Mouse (Mus musculus) gastrocnemius, adult 2 months (tissue): ENCODE measurements around the gene Chm. TPM values are rescaled to one million over a fixed set of nuclear protein-coding genes. Genes with fewer than 3 reads are reported as not detected.
"Not testable (repeated sequence)": the region's sequence is repeated elsewhere in the genome, so short reads cannot be mapped to it uniquely, and the experiment has no call there.

ENCODE experiments used
- DNase-seq: peaks from one replicate; pipeline ENCODE4 v3.0.0; 2022
- H3K27ac ChIP-seq: fragments of 200-600 bp; 2 replicates; pipeline ENCODE4 v1.8.1; 2022; ENCODE audit warnings: mild to moderate bottlenecking
- H3K4me3 ChIP-seq: fragments of 200-600 bp; 2 replicates; pipeline ENCODE4 v1.8.1; 2022; ENCODE audit warnings: mild to moderate bottlenecking, moderate library complexity
- CTCF ChIP-seq: fragments of 200-600 bp; IDR thresholded peaks from 2 replicates; pipeline ENCODE4 v1.8.1; 2022; ENCODE audit warnings: antibody characterized with exemption, mild to moderate bottlenecking, moderate library complexity
- intact Hi-C: fragments of 180-260 bp; cut with DNase I; formaldehyde crosslinking; loops from one replicate; pipeline ENCODE4 v1.15.1; 2025
- long read RNA-seq, 2 experiments: library from polyadenylated mRNA; stranded (forward); transcript quantifications; one replicate each; pipeline ENCODE4 v2.0.0; 2021
- microRNA-seq: library from miRNA; unstranded; fragments of <30 nt; microRNA quantifications from one replicate; pipeline ENCODE4 v1.2.0, GENCODE M21; 2021
- total RNA-seq, 2 experiments: library from RNA; stranded (reverse); gene quantifications; 2 replicates each; pipeline ENCODE4 v1.2.3; 2021

Gene Chm
- 10 to 100 TPM; 14.9 to 17.4 TPM for total RNA-seq
- long read RNA-seq, experiment 1, full-length matches to known transcripts = 7 of 10 reads
- long read RNA-seq, experiment 1, partial matches to known transcripts = 1 of 10 reads
- long read RNA-seq, experiment 1, other reads (novel, unspliced or antisense) = 2 of 10 reads
- long read RNA-seq, experiment 2, full-length matches to known transcripts = 9 of 10 reads
- long read RNA-seq, experiment 2, partial matches to known transcripts = 0 of 10 reads
- long read RNA-seq, experiment 2, other reads (novel, unspliced or antisense) = 1 of 10 reads

DNA sequence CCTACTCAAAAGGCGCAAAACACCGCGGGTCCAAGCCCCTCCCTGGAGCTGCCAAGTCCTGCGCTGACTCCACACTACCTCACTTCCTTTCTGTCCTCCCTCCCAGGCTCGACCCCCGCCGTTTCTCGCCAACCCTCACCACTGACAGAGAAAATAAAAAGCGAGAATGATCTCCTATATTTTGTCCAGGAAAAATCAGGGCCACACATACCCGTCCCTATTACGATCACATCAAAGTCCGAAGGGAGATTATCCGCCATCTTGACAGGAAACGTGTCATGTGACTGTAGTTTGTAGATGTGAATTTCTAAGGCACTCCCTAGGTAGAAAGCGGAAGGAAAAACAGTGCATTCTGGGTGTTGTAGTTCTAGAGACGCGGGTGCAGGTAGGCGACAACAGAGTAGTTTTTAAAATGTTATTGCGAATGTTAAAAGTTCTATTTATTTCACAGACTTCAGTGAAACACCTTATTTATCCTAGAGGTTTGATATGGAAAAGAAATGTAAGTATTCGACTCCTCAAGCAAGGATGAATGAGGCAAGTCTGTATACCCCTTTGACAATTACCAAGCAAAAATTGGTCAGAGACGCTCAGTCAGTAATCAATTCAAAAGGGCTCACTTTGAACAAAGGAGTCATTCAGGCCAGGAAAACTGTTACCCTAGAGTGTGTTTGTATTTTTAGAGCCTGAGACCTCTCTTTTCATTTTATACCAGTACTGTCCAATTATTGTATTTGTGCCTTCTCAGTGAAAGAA is at the start of gene Chm:
TSS of gene Chm (minus strand) at position 288 of the 756 bp plus-strand sequence.
- DNase-seq = peak; percentile 27
- H3K4me3 ChIP-seq = peak within 1 kb of the TSS; percentile 81
- intact Hi-C loops = loop anchor here (5.0 kb wide), 1 partner anchor 108 kb away; no protein-coding TSS in a partner anchor
- H3K27ac ChIP-seq = peak within 1 kb of the TSS; percentile 89
- no peak for TF ChIP-seq CTCF

DNA sequence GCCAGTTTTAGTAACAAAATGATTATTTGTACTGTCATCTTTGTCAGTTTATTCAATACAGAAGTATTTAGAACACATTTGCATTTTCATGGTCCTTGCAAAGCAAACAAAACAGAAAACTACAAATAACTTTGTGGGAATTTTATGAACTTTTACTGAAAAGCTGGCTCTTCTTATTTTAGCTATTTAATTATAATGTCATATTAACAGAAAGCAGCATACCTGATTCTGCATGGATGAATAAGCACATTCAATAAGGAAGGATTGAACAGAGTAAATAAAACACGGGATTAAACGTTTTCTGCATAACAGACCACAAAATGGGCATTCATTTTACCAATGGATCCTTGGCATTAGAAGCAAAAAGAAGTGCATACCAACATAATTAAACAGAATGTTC is 8.6 kb upstream of the Chm start:
- DNase-seq = no peak
- TF ChIP-seq CTCF = no peak
- intact Hi-C loops = no loop called here

DNA sequence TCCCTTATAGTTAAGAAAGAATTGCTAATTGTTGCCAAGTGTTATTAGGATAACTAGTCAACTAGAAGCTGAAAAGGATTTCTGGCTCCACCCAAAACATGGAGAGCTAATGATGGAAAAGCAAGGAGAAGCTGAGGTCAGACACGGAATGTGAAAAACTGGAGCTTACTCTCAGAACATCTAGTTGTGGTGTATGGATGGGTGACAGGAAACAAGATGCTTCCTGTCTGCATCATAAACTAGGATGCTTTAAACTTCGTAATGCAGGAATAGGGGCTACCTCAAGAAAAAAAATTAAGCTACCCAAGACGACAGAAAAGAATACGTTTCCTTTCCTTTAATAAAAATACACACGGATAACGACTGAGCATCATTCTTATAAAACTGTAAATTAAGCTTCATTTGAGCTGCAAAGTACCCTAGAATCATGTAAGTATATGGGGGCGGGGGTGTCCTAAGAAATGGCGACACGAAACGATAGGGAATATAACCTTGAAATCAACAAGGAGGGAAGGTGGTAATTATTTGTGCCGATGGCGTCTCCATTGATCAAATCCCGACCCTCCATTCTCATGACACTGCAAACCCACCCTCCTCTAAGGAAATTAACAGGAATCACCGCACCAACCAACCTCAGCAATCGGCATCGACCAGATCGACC is 618 bp downstream of the Chm start:
- H3K4me3 ChIP-seq = peak overlapping the region; percentile 81

More for the DNA sequence above, 8.6 kb upstream of the Chm start:
- Histone ChIP-seq H3K27ac (no peak overlapping the region), H3K4me3 (no peak overlapping the region)

DNA sequence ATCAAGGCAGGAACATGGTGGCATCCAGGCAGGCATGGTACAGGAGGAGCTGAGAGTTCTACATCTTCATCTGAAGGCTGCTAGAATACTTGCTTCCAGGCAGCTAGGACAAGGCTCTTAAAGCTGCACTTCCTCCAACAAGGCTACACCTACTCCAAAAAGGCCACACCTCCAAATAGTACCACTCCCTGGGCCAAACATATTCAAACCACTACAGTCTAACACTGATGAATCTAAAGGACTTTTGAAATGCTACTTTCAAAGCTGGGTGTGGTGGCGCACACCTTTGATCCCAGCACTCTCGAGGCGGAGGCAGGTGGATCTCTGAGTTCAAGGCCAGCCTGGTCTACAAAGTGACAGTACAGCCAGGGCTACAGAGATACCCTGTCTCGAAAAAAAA is 4.5 kb downstream of the Chm start:
- intact Hi-C loops, DNase-seq, H3K27ac ChIP-seq, H3K4me3 ChIP-seq: not testable (repeated sequence)

More for the DNA sequence above, 618 bp downstream of the Chm start:
- no peak for TF ChIP-seq CTCF
- H3K27ac ChIP-seq = peak overlapping the region; percentile 89
- intact Hi-C loops = loop anchor here (5.0 kb wide), 1 partner anchor 107 kb away; no protein-coding TSS in a partner anchor
- no peak for DNase-seq

DNA sequence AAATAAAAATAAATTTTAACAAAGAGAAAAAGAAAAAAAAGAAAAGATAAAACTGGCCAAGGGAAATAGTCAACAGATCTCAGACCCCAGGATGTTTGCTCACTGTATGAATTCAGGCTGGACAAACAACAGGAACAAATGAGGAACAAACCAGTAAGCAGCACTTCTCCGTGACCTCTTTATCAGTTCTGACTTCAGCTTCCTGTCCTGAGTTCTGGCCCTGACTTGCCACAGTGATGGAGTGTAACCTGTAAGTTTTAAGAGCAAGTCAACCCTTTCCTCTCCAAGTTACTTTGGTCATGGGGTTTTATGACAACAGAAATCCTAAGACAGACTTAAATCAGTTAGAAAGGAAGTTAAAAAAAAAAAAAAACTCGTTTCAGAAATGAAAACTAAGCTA is 12.6 kb downstream of the Chm start:
- Histone ChIP-seq H3K27ac (no peak overlapping the region), H3K4me3 (no peak overlapping the region)
- TF ChIP-seq CTCF = no peak
- DNase-seq = no peak
- intact Hi-C loops = no loop called here

DNA sequence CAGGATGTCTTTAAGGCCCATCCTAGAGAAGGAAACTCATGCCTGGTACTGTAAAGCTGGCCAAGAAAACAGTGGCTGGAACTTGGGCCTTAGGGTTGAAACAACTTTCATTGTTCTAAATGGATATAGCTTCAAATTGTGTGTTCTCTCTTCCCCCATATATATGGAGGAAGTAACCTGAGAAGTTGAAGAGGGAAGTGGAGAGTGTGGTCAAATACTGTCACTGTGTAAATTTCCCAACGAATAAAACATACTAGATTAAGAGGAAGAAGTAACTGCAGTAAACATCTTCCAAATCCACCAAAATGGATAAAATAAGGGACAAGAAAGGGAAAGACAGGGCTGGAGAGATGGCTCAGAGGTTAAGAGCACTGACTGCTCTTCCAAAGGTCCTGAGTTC is 13.0 kb downstream of the Chm start:
- Histone ChIP-seq H3K4me3 (no peak overlapping the region), H3K27ac (no peak overlapping the region)
- TF ChIP-seq CTCF = no peak
- intact Hi-C loops = no loop called here
- no peak for DNase-seq

DNA sequence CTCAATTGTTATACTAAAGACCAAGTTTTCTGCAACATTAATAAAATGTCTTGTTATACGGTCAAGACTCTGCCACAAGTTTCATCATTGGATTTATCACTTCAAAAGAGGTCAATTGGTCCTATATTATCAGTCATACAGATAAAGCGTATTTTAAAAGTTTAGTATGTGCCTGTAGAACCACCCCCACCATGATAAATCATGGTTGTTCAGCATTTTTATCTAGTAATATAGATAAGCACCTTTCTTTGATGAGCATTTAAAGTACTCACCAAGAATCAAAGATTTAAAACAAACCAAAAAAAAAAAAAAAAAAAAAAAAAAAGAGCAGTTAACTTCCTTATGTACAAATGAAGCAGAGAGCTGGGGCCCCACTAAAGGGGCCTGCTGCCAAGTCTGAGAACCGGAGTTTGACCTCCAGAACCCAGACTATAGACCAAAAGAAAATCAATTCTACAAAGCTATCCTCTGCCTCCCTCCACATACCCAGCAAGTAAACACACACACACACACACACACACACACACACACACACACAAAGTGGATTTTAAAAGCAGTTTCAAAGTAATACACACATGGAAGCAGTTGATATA is 25.0 kb downstream of the Chm start:
- no peak for TF ChIP-seq CTCF
- intact Hi-C loops = no loop called here

DNA sequence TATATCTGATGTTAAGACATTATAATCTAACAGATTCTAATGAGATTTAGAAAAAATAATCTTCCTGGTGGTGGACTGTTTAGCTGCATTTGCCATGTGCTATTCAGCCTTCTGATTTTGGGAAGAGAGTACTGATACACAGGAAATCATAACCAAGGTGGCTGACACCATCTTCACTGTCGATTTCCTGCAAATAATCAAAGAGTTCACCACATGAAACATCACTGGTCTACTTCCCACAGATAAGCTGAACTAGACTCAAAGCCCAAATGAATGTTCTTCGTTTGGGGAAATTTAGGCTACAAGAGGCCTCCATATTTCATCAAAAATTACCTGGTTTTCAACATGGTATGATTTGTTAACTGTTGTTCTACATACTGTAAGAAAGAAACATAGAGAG is 101.1 kb downstream of the Chm start:
- no peak for DNase-seq
- no peak overlapping the region for H3K4me3 ChIP-seq
- no peak overlapping the region for H3K27ac ChIP-seq
- intact Hi-C loops = no loop called here
- no peak for TF ChIP-seq CTCF

More for the DNA sequence above, 25.0 kb downstream of the Chm start:
- H3K27ac ChIP-seq = no peak overlapping the region
- no peak for DNase-seq
- H3K4me3 ChIP-seq = no peak overlapping the region

DNA sequence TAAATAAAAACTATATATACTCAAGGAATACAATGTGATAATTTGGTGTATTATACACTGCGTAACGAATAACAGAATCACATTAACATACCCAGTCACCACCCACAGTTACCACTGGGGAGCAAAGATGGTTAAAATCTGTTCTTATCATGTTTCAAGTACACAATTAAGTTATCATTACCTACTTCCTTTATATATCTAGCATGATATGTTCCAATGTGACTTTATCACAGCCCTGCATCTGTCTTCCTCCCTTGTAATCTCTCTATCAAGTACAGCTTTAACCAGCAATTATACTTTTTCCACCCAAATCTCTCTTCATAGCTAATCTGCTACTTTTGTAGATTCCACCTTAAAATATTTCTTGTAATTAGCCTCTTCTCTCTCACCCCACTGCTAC is 109.3 kb downstream of the Chm start:
- DNase-seq = no peak
- Histone ChIP-seq H3K4me3 (no peak overlapping the region), H3K27ac (no peak overlapping the region)
- no peak for TF ChIP-seq CTCF
- intact Hi-C loops = loop anchor here (5.0 kb wide), 1 partner anchor 111 kb away; the partner anchor contains the start of gene Chm

DNA sequence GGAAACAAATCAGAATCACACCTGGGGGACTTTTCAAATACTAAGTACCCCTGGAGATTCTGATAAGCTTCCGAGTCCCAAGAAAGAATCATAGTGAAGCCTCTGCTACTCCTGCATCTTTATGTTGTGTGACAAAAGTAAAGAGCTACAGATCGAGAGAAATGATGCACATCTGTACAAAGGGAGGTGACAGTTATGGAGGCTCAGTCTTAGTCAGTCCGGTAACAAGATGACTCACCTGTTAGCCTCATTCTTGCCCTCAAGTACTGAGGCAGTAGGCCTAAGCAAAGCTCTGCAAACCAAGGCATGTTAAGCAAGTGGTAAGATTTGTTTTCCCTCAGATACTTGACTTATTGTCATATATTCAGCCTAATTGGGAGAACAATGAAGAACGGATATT is 110.5 kb downstream of the Chm start:
- no peak for TF ChIP-seq CTCF
- DNase-seq = no peak
- H3K4me3 ChIP-seq = no peak overlapping the region
- no peak overlapping the region for H3K27ac ChIP-seq
- intact Hi-C loops = loop anchor here (5.0 kb wide), 1 partner anchor 112 kb away; the partner anchor contains the start of gene Chm

DNA sequence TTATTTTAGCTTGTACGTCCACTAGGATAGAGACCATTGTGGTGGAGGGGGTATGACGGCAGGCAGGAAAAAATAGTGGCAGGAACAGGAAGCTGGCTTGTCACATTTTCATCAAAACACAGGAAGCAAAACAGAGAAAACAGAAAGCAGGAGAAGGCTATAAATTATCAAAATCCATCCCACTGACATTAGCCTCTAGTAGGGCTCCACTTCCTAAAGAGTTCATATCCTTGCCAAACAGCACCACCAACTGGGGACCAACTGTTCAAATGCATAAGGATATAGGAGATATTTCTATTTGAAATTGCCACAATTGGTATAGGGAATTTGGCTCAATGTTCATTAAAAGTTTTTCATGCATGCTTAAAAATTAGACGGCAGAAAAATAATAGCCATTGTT is 181.7 kb downstream of the Chm start:
- intact Hi-C loops = no loop called here
- Histone ChIP-seq H3K4me3 (no peak overlapping the region), H3K27ac (no peak overlapping the region)
- no peak for TF ChIP-seq CTCF
- DNase-seq = no peak

DNA sequence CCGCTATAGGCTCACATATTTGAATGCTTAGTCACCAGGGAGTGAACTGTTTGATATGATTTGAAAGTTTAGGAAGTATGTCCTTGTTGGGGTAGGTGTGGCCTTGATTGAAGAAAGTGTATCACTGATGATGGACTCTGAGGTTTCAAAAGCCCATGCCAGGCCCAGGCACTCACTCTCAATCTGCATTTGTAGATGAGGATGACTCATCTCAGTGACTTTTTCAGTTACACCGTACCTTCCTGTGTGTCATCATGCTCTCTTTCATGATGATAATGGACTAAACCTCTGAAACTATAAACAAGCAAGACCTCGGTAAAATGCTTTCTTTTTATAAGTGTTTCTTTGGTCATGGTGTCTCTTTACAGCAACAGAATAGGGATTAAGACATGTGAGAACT is 183.1 kb downstream of the Chm start:
- DNase-seq = no peak
- TF ChIP-seq CTCF = no peak
- H3K4me3 ChIP-seq = no peak overlapping the region
- H3K27ac ChIP-seq = no peak overlapping the region
- intact Hi-C loops = no loop called here

Small RNA genes within 50 kb of the gene (microRNA-seq; reads per million reads assigned to microRNA genes)
- 2,718 reads per million, percentile 85 among the genes with 10 or more reads in this experiment for gene Mir361

Other genes with a start within 250 kb of the Chm start
- gene Dach2, start 112.0 kb upstream of the Chm start, total RNA-seq = 1 to 10 TPM; 1.2 to 5.0 TPM